Mouse (Mus musculus): ENCODE data around the gene Plcl1.

DNA sequence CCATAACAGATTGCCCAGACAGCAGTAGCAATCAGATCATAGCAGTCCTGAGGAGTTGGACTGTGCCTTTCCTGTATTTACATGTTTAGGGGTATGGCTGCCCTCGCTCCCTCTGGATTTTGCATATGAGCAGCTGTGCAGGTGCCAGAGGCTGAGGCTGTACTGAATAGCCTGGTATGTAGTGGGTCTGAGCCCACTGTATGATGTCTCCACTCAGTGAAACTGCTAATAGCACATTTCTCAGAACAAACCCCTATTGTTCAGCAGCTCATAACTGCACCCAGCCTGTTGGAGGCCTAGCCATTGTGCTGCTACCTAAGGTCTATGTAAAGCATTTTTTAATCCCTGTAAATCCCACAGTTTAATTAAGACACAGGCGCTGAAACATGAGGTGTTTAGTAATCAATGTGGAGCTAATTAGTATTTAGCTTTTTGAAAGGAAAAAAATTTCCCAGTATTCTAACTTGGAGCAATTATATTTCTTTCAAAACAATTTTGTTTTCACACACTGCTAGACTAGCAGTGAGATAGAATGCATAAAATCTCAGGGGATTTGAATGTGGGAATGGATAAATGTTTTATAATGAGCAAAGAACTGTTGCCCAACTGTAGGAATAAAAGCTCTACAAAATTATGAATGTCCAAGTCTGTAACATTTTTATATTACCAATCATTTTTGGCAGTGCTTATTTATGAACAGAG is 95.4 kb downstream of the Plcl1 start:
- no peak for TF ChIP-seq CTCF (IDR thresholded peaks at IDR 0.05; ENCODE audit: low read depth, low read length)
- TF ChIP-seq POLR2A (IDR thresholded peaks at IDR 0.05; ENCODE audit: borderline replicate concordance, low read depth, low read length): no peak
